Mouse (Mus musculus) telencephalon, adult 2 months (tissue): Measurements from ENCODE around the gene Pfkfb4.

ENCODE experiments used
- DNase-seq: peaks from one replicate; pipeline ENCODE4 v3.0.0-alpha.2; 2011; ENCODE audit warnings: low read depth, low spot score

Pfkfb4 gene

GRCm38 (mm10) chr9:109032435-109032834 lies 40.9 kb downstream of the Pfkfb4 start:
- DNase-seq, result no peak

GRCm38 (mm10) chr9:109038086-109038895 lies 46.7 kb downstream of the Pfkfb4 start, which contains the start of gene Shisa5:
Shisa5 (plus strand) TSS chr9:109038565.
- no peak for DNase-seq

GRCm38 (mm10) chr9:109038901-109039364 lies 47.4 kb downstream of the Pfkfb4 start:
- no peak for DNase-seq

GRCm38 (mm10) chr9:109039681-109040080 lies 48.1 kb downstream of the Pfkfb4 start:
- no peak for DNase-seq

GRCm38 (mm10) chr9:109040216-109040615 lies 48.6 kb downstream of the Pfkfb4 start:
- no peak for DNase-seq

GRCm38 (mm10) chr9:109040906-109041305 lies 49.3 kb downstream of the Pfkfb4 start:
- DNase-seq, result no peak

- no peak for DNase-seq
These were observed 49.8 kb downstream of the Pfkfb4 start for GRCm38 (mm10) chr9:109041351-109041750.

- no peak for DNase-seq
These were observed 54.7 kb downstream of the Pfkfb4 start for GRCm38 (mm10) chr9:109046306-109046705.

- no peak for DNase-seq
These were observed 57.7 kb downstream of the Pfkfb4 start for GRCm38 (mm10) chr9:109049316-109049715.

- DNase-seq, result no peak
These were observed 58.6 kb downstream of the Pfkfb4 start for GRCm38 (mm10) chr9:109049996-109050673.

GRCm38 (mm10) chr9:109050674-109050997 lies 59.1 kb downstream of the Pfkfb4 start:
- DNase-seq, result no peak

- no peak for DNase-seq
These were observed 59.5 kb downstream of the Pfkfb4 start for GRCm38 (mm10) chr9:109051011-109051501.

GRCm38 (mm10) chr9:109051651-109052489 lies 60.3 kb downstream of the Pfkfb4 start:
- no peak for DNase-seq

GRCm38 (mm10) chr9:109052490-109053260 lies 61.1 kb downstream of the Pfkfb4 start:
- DNase-seq, result no peak

- DNase-seq, result no peak
These were observed 61.8 kb downstream of the Pfkfb4 start for GRCm38 (mm10) chr9:109053366-109053765.

- DNase-seq, result no peak
These were observed 62.3 kb downstream of the Pfkfb4 start for GRCm38 (mm10) chr9:109053851-109054250.

- peak; percentile 92 for DNase-seq
These were observed 63.1 kb downstream of the Pfkfb4 start for GRCm38 (mm10) chr9:109054712-109055111.

- no peak for DNase-seq
These were observed 63.9 kb downstream of the Pfkfb4 start for GRCm38 (mm10) chr9:109055271-109056030.

- no peak for DNase-seq
These were observed 64.6 kb downstream of the Pfkfb4 start for GRCm38 (mm10) chr9:109056081-109056690.

GRCm38 (mm10) chr9:109056916-109057315 lies 65.3 kb downstream of the Pfkfb4 start:
- no peak for DNase-seq
